8 mouse cellular contexts compared by ENCODE assay signal in genomic region chr9:102626839-102627225, GRCm38 (mm10). TPM values are rescaled to one million over a fixed set of nuclear protein-coding genes. Genes with fewer than 3 reads are reported as not detected.
DNase-seq lines count a peak whose midpoint lies in the region; ATAC-seq and TF ChIP-seq lines count a peak whose summit lies in the region.

No protein-coding gene starts in this region.

- H3K4me1 ChIP-seq in cortical plate, adult 2 months (ENCODE audit: control insufficient read depth, insufficient read depth, low read length): peaks cover 5% of the 10 kb centered on the region
- peaks cover 6% of the 10 kb centered on the region; the same call in 1 of the 2 replicates for H3K4me1 ChIP-seq in intestine, embryonic 15.5 days (replicated peaks)
- peaks cover 24% of the 10 kb centered on the region for H3K4me1 ChIP-seq in neural tube, embryonic 13.5 days (replicated peaks)

- no peaks in the 10 kb centered on the region for H3K36me3 ChIP-seq in intestine, embryonic 15.5 days
- peaks cover 14% of the 10 kb centered on the region for H3K36me3 ChIP-seq in neural tube, embryonic 13.5 days

- H3K27me3 ChIP-seq in intestine, embryonic 15.5 days (replicated peaks): no peaks in the 10 kb centered on the region
- no peaks in the 10 kb centered on the region for H3K27me3 ChIP-seq in neural tube, embryonic 13.5 days

- H3K4me3 ChIP-seq in left cerebral cortex, adult 2 months: peak overlapping the region; percentile 99
- peak overlapping the region; percentile 54 for H3K4me3 ChIP-seq in cortical plate, adult 2 months (ENCODE audit: insufficient read depth, low read length)
- peak overlapping the region; percentile 88 for H3K4me3 ChIP-seq in intestine, embryonic 15.5 days (replicated peaks)
- peak overlapping the region; percentile 92 for H3K4me3 ChIP-seq in neural tube, embryonic 13.5 days

- H3K9me3 ChIP-seq in intestine, embryonic 15.5 days: no peaks in the 10 kb centered on the region
- no peaks in the 10 kb centered on the region for H3K9me3 ChIP-seq in neural tube, embryonic 13.5 days

- peak overlapping the region; percentile 99 for H3K27ac ChIP-seq in left cerebral cortex, adult 2 months
- peak overlapping the region; percentile 54 for H3K27ac ChIP-seq in cortical plate, adult 2 months (ENCODE audit: insufficient read depth, low read length)
- peak overlapping the region; percentile 97 for H3K27ac ChIP-seq in intestine, embryonic 15.5 days
- peak overlapping the region; percentile 99 for H3K27ac ChIP-seq in neural tube, embryonic 13.5 days (replicated peaks)

- ATAC-seq in intestine, embryonic 15.5 days: peak; percentile 5; the same call in 1 of the 2 replicates
- no peak for ATAC-seq in neural tube, embryonic 13.5 days (ENCODE audit: low read depth)

- peak overlapping the region; percentile 71 for H3K4me2 ChIP-seq in intestine, embryonic 15.5 days (replicated peaks)
- H3K4me2 ChIP-seq in neural tube, embryonic 13.5 days: peak overlapping the region; percentile 68

- TF ChIP-seq CTCF in left cerebral cortex, adult 2 months (IDR thresholded peaks at IDR 0.05): no peak; the same call in 1 of the 2 replicates
- TF ChIP-seq CTCF in cortical plate, adult 2 months (IDR thresholded peaks at IDR 0.05; ENCODE audit: extremely low read depth, insufficient read depth, low read length): no peak

- DNase-seq in left cerebral cortex, adult 2 months (ENCODE audit: extremely low spot score in 1 of 2, low spot score in 2 of 2): no peak
- no peak for DNase-seq in left cerebral cortex, postnatal 10 days (ENCODE audit: extremely low spot score in 1 of 2, low spot score in 2 of 2)
- DNase-seq in gastrocnemius, postnatal 10 days: no peak
- no peak for DNase-seq in embryo, embryonic 11 days
- DNase-seq in ovary, postnatal 14 days (ENCODE audit: low spot score): no peak

- TF ChIP-seq POLR2A in cortical plate, adult 2 months (IDR thresholded peaks at IDR 0.05; ENCODE audit: extremely low read depth, insufficient read depth, low read length): no peak

- H3K9ac ChIP-seq in intestine, embryonic 15.5 days: peak overlapping the region; percentile 97
- H3K9ac ChIP-seq in neural tube, embryonic 13.5 days: peak overlapping the region; percentile 100

- WGBS in intestine, embryonic 15.5 days: 0% methylated on average over 9 of the region's 9 CpGs
- 1% methylated on average over 9 of the region's 9 CpGs for WGBS in neural tube, embryonic 13.5 days

- intact Hi-C loops in left cerebral cortex, adult 2 months (cut with DNase I): loop anchor here (2.0 to 5.0 kb wide), 2 partner anchors 208 to 680 kb away; partner anchors contain the start of genes 1300017J02Rik, Ryk and Topbp1
- intact Hi-C loops in left cerebral cortex, postnatal 10 days (cut with DNase I): no loop called here

RNA-seq across cellular contexts. Expression of gene Cep63, which starts 0.5 kb away (rescaled TPM):
- 10 to 100 TPM; 32.2 to 37.7 TPM for total RNA-seq in left cerebral cortex, adult 2 months (2021)
- 10 to 100 TPM; 26.8 to 28.7 TPM for total RNA-seq in left cerebral cortex, postnatal 10 days (2021)
- polyA plus RNA-seq in cortical plate, adult 2 months (2012; rRNA removed): 36.7 and 37.8 TPM in 2 replicates
- polyA plus RNA-seq in intestine, embryonic 15.5 days (2015; fragmentation: Nextera tagmentation; extraction: Ambion mirVana): 42.0 and 47.7 TPM in 2 replicates
- 38.9 and 45.6 TPM in 2 replicates for polyA plus RNA-seq in neural tube, embryonic 13.5 days (2015; fragmentation: Nextera tagmentation; extraction: Ambion mirVana)
- 10 to 100 TPM; 35.5 to 39.0 TPM for total RNA-seq in gastrocnemius, postnatal 10 days (2021)

RNA-seq across cellular contexts. Expression of gene Anapc13, which starts 0.7 kb away (rescaled TPM):
- 100 to 1,000 TPM in 1 of 2 experiments, 10 to 100 TPM in 1; 98.6 to 116 TPM for total RNA-seq in left cerebral cortex, adult 2 months (2021)
- total RNA-seq in left cerebral cortex, postnatal 10 days (2021): 10 to 100 TPM; 95.2 to 96.2 TPM
- polyA plus RNA-seq in cortical plate, adult 2 months (2012; rRNA removed): 145 and 170 TPM in 2 replicates
- polyA plus RNA-seq in intestine, embryonic 15.5 days (2015; fragmentation: Nextera tagmentation; extraction: Ambion mirVana): 194 and 206 TPM in 2 replicates
- polyA plus RNA-seq in neural tube, embryonic 13.5 days (2015; fragmentation: Nextera tagmentation; extraction: Ambion mirVana): 174 TPM in 2 replicates
- 100 to 1,000 TPM; 251 to 261 TPM for total RNA-seq in gastrocnemius, postnatal 10 days (2021)
